Mouse (Mus musculus) cerebellum, adult 11 months (tissue): ENCODE data around the gene Ipo7.
A peak's percentile ranks its signal among the peaks of the same experiment; 100 is the strongest.
"Not testable (repeated sequence)": the region's sequence is repeated elsewhere in the genome, so short reads cannot be mapped to it uniquely, and the experiment has no call there.

Experiments used
- DNase-seq: peaks from one replicate; pipeline ENCODE4 v3.0.0; 2022

The Ipo7 gene

GRCm38 (mm10) chr7:110018117-110018630 is at the start of gene Ipo7:
Gene Ipo7 (plus strand): TSS chr7:110018274.
- peak; percentile 85 for DNase-seq

GRCm38 (mm10) chr7:109968924-109969450 is 49.1 kb upstream of the Ipo7 start:
- DNase-seq: peak; percentile 69

GRCm38 (mm10) chr7:109969542-109969941 is 48.5 kb upstream of the Ipo7 start:
- no peak for DNase-seq

GRCm38 (mm10) chr7:109975966-109976715 is 41.9 kb upstream of the Ipo7 start:
- no peak for DNase-seq

- DNase-seq: not testable (repeated sequence)
Observed at GRCm38 (mm10) chr7:109977131-109977530, 40.9 kb upstream of the Ipo7 start.

GRCm38 (mm10) chr7:109984608-109985007 is 33.5 kb upstream of the Ipo7 start:
- not testable (repeated sequence) for DNase-seq

GRCm38 (mm10) chr7:109985661-109986132 is 32.4 kb upstream of the Ipo7 start:
- DNase-seq: no peak

- peak; percentile 99 for DNase-seq
Observed at GRCm38 (mm10) chr7:109986133-109986669, 31.9 kb upstream of the Ipo7 start.

- DNase-seq: not testable (repeated sequence)
Observed at GRCm38 (mm10) chr7:109986775-109987174, 31.3 kb upstream of the Ipo7 start, which contains the start of gene Tmem41b. Gene Tmem41b (minus strand): TSS chr7:109986929.

- no peak for DNase-seq
Observed at GRCm38 (mm10) chr7:109991286-109991685, 26.8 kb upstream of the Ipo7 start.

GRCm38 (mm10) chr7:109993157-109993959 is 24.7 kb upstream of the Ipo7 start:
- no peak for DNase-seq

GRCm38 (mm10) chr7:109998388-109998787 is 19.7 kb upstream of the Ipo7 start:
- no peak for DNase-seq

- no peak for DNase-seq
Observed at GRCm38 (mm10) chr7:110002092-110002491, 16.0 kb upstream of the Ipo7 start.

- DNase-seq: peak; percentile 57
Observed at GRCm38 (mm10) chr7:110002968-110003367, 15.1 kb upstream of the Ipo7 start.

GRCm38 (mm10) chr7:110005976-110006375 is 12.1 kb upstream of the Ipo7 start:
- no peak for DNase-seq

GRCm38 (mm10) chr7:110006471-110007195 is 11.4 kb upstream of the Ipo7 start:
- no peak for DNase-seq

GRCm38 (mm10) chr7:110008513-110008912 is 9.6 kb upstream of the Ipo7 start:
- DNase-seq: no peak

GRCm38 (mm10) chr7:110009084-110009483 is 9.0 kb upstream of the Ipo7 start:
- DNase-seq: no peak

GRCm38 (mm10) chr7:110011417-110011816 is 6.7 kb upstream of the Ipo7 start:
- no peak for DNase-seq

- no peak for DNase-seq
Observed at GRCm38 (mm10) chr7:110014272-110014671, 3.8 kb upstream of the Ipo7 start.

GRCm38 (mm10) chr7:110018631-110019482 is 783 bp downstream of the Ipo7 start:
- peak; percentile 51 for DNase-seq
